Mouse (Mus musculus) c-Kit-positive CD71-negative TER-119-negative erythroid progenitor cells, embryonic 14.5 days (primary cell): ENCODE data around the gene Ubtd2.

Source experiments
- DNase-seq: peaks from one replicate; pipeline ENCODE4 v3.0.0-alpha.2; 2013; ENCODE audit warnings: low read depth

Gene Ubtd2

DNA sequence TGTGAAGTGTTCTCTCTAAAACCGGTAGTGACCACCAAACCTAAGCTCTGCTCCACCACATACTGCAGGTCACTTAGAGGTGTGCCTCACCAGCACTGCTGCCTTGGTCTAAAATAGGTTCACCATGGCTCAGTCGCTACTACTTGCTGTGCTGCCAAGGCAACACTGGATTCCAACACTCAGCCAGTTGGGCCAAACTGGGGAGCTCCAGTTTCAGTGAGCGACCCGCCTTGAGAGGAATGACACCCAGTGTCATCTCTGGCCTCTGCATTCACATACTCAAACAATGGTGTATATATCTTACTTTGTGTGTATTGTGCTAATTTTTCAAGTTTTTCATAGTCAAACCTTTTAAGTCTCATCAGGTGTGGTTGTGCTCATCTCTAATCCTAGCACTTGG lies 63.6 kb downstream of the Ubtd2 start:
- DNase-seq: no peak

DNA sequence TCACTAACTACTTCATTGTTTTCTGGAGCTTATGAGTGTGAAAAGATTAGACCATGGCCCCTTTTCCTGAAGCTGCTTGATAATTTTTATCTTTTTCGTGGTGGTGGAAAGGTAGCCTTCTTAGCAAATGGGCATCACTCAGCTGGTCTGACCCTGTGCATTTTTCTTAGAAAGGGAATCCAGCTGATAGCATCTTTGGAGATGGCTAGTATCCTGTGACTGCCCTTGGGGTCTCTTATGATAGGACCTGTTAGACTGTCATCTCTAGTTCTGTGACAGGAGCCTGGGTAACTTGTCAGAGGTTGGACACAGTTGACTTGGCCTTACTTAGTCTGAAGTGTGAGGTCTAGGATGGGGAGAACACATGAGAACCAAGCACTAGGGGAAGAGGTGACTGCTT lies 64.2 kb downstream of the Ubtd2 start:
- no peak for DNase-seq

DNA sequence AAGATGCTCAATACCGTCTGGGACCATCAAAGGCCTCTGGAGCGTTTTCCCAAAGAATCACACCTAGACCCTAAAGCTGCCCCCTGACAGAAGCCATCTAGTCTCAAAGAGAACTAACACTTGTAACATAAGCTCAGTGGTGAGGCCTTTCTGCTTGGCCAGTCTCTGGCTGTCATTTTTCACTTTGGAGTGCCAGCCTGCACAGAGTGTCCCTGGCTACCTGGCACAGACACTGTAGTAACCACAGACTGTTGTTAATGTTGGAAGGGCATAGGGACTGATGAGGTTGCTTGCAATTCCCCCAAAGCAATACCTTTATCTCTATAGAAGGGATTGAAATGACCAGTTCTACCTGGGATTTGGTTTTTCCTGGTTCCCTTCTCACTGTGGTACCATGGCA lies 66.1 kb downstream of the Ubtd2 start:
- no peak for DNase-seq

- no peak for DNase-seq
These were observed 69.2 kb downstream of the Ubtd2 start for GRCm38 (mm10) chr11:32524122-32524920.

- no peak for DNase-seq
These were observed 71.8 kb downstream of the Ubtd2 start for GRCm38 (mm10) chr11:32527006-32527405.

- no peak for DNase-seq
These were observed 75.0 kb downstream of the Ubtd2 start for GRCm38 (mm10) chr11:32530151-32530550.

GRCm38 (mm10) chr11:32531871-32532764 lies 76.9 kb downstream of the Ubtd2 start, which contains the start of gene Efcab9:
Gene Efcab9 (minus strand): TSS chr11:32532081.
- no peak for DNase-seq

- peak; percentile 64 for DNase-seq
These were observed 77.8 kb downstream of the Ubtd2 start, which contains the start of gene Stk10 for GRCm38 (mm10) chr11:32532765-32533481. Gene Stk10 (plus strand): TSS chr11:32533305.

DNA sequence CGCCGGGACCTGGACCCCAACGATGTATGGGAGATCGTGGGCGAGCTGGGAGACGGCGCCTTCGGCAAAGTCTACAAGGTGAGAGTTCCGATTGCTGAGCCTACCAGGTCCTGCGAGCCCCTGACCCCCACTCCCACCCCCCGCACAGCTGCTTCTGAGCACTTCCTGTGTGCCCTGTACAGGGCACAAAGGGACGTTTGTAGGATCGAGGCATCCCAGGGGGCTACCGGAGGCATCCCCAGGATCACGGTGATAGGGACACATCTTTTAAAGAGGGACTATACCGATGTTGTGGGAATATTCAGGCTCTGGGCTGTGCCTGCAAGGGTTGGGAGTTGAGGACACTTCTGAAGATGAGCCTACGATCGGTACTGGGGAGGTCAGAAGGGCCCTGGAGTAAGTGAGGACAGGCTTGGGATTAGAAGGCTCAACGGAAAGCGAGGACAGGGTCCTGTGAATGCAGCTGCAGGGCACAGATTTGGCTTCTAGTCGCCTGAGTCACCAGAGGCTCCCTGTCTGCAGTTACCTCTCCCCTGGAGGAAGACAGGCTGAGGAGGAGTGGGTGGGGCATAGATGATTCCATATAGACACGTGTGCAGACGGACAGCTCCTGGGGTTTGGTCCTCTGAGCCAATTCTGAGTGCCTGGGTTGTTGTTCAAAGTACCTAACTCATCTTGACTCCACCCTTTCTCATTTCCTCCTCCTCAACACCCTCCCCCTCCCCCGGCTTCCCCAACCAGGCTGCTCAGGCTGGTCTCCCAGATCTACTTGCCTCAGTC lies 78.5 kb downstream of the Ubtd2 start:
- peak; percentile 65 for DNase-seq

DNA sequence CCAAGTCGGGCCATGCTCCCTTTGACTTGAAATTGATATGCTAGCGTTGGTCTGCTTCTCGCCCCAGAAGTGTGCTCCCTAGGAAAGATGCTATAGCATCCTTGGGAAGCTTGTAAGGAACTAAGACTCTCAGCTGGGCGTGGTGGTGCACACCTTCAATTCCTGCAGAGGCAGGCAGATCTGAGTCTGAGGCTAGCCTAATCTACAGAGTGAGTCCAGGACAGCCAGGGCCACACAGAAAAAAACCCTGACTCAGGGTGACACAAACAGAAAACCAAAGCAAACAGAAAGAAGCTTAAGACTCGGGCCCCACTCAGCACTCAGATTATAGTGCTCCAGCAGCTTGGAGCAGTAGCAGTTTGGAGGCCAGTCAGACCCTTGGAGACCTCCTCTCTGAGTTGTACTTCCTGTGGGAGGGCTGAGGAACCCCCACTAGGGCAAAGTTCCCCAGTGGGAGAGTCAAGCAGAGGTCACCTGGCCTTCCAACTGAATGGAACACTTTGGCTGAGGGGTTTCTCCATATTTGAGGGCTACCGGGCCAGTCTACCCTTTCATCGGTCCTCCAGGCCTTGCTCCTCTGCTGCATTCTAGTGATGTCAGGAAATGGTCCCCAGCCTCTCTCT lies 79.4 kb downstream of the Ubtd2 start:
- DNase-seq: no peak

DNA sequence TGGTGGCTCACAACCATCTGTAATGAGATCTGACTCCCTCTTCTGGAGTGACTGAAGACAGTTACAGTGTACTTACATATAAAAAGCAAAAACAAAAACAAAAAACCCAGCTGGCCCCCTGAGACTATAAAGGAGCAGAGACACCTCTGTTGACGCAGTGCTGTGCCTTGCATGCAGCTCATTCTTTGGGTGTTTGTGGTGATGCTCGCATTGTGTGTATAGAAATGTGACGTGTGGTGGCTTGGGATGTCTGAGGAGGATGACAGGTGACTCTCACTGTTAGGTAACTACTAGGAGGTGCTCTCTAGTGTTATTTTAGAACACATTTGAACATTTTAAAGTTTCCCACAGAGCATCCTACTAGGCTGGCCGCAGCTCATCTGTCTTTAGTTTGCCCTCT lies 80.5 kb downstream of the Ubtd2 start:
- no peak for DNase-seq

- DNase-seq: no peak
These were observed 81.8 kb downstream of the Ubtd2 start for GRCm38 (mm10) chr11:32536954-32537353.

DNA sequence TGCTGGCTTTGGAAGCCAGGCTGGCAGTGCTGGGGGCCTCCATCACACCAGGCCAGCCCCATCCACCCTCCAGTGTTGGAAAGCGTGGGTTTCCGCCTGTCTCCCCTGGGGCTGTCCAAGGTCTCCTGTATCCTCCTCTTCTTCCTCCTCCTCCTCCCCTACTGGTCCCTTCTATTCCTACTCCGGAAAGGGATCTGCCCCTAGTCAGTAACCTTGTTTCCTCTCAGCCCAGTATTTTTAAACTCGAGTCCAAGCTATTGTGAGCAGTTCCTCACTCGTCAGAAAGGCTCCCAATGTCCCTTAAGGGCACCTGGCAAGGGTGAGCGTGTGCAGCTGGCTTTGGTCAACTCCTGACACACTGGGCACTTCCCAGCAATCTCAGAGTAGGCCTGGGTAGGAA lies 83.3 kb downstream of the Ubtd2 start:
- no peak for DNase-seq

GRCm38 (mm10) chr11:32538846-32539245 lies 83.7 kb downstream of the Ubtd2 start:
- DNase-seq: no peak

- no peak for DNase-seq
These were observed 84.5 kb downstream of the Ubtd2 start for GRCm38 (mm10) chr11:32539717-32540116.

DNA sequence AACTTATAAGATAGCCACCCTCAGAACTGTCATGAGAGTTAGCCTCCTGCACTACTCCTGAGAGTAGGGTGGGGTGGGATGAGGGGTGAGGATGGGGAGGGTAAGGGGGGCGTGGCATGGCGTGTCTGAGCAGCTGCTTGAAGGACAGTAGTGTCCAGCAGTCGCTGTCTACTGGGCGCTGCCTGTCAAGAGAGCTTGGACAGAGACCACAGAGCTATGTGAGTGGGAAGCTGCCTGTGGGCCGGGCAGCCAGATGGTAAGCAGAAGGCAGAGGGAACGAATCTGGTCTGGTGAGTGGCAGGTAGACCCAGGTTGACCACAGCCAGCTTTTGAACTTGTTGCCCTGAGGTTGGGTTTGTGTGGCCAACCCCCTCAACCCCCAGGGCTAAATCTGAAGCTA lies 85.3 kb downstream of the Ubtd2 start:
- no peak for DNase-seq

DNA sequence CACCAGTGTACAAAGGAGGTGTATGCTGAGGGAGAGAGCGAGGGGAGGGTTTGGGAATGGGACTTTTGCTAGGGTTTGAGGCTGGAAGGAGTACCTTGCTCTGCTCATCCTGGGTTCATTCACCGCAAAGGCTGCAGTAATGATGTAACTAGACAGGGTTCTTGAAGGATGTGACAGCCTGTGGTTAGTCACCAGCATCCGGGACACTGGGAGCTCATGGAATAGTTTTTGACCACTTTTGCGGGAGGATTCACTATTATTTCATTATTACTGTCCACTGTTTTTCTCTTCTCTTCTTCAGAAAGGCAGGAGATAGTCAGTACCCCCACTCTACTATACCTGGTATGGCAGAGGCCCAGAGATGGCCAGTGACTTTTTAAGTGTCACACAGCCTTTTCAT lies 87.0 kb downstream of the Ubtd2 start:
- DNase-seq: no peak

DNA sequence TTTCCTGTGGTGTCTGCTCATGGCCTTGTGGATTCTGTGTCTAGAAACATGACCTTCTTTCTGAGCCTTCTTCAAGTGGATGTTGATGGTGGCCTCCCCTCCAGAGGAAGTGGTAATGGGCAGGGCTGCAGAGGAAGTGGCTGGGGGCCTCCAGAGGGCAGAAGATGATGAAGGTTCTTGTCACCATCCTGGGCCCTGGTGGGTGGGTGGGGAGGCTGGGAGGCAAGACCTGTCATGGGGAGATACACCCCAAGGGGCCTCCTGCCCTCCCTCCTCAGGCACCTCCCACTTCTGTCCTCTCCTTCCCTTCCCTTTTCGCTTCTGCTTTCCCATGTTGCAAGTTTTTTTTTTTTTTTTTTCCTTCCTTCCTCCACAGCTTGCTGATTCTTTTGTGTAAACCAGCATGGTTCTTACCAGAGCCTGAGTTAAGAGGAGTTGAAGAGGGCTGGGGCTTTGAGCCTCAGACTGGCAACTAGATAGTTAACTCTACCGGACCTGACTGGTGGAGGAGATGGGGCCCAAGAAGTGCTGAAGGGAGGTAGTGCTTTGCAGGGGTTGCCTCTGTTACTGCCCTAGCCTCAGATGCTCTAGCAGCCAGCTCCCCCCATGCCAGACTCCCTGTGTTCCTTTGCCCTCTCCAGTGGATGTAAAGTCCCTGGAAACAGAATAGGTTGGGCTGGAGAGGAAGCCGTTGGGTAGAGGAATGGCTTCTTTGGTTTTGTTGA lies 87.7 kb downstream of the Ubtd2 start:
- DNase-seq: peak; percentile 87

DNA sequence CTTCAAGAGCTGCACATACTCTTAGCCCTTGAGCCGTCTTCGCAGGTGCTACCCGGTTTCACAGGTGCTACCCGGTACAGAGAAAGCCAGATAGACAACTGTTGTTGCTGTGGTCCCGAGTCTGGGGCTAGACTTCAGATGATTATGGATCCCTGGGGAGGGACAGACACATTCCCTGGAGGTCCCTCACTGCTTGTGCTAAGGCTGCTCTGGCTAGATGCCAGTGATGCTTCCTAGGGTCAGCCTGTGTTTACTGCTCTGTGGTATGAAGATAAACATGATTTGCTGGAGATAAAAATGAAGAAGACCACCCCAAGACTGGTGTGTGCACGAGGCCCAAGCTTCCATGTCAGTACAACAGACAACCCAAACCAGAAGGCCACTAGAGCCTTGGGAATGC lies 88.9 kb downstream of the Ubtd2 start:
- no peak for DNase-seq

DNA sequence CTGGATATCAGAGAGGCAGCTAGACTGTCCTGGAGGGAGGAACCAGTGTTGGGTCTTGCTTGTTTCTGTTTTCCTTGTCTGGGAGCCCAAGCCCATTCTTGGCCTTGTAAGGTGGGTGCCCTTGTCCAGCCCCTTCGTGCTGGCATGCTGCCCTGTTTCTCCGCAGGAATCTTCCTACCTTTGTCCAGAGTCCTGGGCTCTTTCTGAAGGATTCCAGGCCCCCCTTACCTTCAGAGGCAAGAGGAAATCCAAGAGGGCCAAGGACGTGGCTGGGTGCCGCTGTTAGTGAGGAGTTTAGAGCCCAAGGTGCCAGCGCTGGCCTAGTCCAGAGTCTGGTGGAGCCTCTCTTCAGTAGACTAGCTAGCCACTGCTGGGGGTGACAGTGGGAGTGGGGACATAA lies 89.3 kb downstream of the Ubtd2 start:
- no peak for DNase-seq
